Mouse (Mus musculus) naive thymus-derived CD4-positive, alpha-beta T cell, adult 2 months (primary cell): Measurements from ENCODE around the gene Brd2.
A peak's percentile ranks its signal among the peaks of the same experiment; 100 is the strongest.

Experiments used
- DNase-seq: peaks from one replicate; pipeline ENCODE4 v3.0.0-alpha.2; 2011; ENCODE audit warnings: low read depth

The Brd2 gene

GRCm38 (mm10) chr17:34131911-34132310 is 9.5 kb upstream of the Brd2 start:
- DNase-seq = no peak

GRCm38 (mm10) chr17:34130073-34130947 is 7.9 kb upstream of the Brd2 start:
- no peak for DNase-seq

DNA sequence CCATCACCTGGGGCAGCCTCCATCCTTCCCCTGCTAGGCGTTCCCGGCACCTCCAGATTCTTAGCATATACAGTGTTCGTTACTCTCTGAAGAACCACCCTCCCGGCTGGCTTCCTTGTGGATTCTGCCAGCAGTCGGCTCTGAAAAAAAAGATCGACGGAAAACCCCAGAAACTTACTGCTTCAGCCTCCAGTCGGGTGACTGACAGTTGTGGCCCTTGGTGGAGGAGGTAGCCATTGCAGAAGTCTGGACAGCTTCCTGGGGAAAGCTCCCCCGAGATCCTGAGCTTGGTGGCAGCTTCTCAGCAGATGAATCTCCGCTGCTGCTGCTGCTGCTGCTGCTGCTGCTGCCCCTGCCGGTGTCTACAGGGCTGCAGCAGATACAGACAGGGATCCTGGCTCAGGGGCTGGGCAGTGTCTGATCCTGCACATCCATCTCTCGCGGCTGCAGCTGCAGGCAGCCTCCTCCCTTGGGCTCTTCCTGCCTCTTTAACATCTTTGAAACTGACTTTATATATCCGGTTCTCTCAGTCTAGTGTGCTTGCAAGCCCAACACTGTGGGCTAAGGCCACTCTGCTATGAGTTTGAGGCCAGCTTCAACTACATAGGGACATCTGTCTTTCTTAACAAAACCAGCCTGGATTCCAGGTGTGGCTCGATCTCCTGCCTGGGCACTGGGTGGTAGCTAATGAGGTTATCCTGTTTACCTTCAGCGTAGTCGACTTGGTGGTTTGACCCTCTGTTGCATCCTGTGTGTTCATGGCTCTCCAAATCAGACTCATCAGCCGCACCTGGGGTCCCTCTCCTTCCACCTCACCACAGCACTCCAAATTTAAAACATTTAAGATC is 6.7 kb upstream of the Brd2 start:
- peak; percentile 70 for DNase-seq

GRCm38 (mm10) chr17:34128264-34128937 is 6.0 kb upstream of the Brd2 start:
- peak; percentile 75 for DNase-seq

- peak; percentile 81 for DNase-seq
These were observed 5.0 kb upstream of the Brd2 start for GRCm38 (mm10) chr17:34127475-34127874.

- no peak for DNase-seq
These were observed 4.5 kb upstream of the Brd2 start for GRCm38 (mm10) chr17:34126826-34127420.

DNA sequence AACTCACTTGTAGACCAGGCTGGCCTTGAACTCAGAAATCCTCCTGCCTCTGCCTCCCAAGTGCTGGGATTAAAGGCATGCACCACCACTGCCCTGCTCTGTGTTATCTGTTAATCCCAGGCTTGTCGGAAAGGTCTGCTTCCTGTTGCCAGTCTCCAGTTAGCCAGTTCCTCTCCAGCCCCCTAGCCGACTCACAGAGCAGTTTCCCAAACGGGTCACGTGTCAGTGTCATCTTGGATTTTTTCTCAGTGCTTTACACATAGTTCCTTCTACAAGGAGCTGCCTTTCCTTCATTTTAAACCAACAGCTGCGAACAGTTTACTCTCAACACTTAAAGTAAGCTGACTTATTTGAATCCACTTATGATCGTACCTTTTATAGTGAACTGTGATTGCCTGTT is 2.2 kb upstream of the Brd2 start:
- no peak for DNase-seq

DNA sequence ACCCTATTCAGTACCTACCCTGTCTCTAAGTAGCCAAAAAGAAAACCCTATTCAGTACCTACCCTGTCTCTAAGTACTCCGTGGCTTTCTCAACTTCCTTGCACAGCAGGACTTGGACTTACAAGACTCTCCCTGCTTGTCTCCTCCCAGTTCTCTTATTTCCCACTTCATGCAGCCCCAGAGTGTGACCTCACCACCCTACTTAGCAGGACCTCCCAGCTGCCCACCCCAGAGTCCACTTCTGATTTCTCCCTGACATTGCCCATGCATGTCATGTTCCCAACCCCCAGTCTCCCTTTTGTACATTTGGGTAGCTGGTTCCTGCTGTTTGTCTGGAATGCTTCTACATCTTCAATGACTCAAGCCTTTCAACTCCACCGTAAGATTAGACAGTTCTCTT is 1.1 kb upstream of the Brd2 start:
- no peak for DNase-seq

GRCm38 (mm10) chr17:34123111-34123510 is 677 bp upstream of the Brd2 start:
- no peak for DNase-seq

DNA sequence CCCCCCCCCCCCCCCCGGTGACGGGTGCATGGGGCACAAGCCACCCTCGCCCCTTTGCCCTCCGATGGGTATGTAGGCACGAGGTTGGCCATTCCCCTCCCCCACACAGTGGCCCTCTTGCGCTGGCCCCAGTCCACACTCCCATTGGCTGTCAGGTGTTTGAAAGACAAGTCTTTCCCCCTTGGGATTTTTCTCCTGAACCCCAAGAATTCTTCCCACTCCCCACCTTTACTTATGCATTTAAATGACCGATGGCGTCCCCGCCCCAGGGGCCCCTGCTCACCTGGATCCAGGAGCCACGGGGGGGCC is 601 bp downstream of the Brd2 start:
- DNase-seq = no peak

GRCm38 (mm10) chr17:34121172-34121878 is 1.1 kb downstream of the Brd2 start:
- DNase-seq = peak; percentile 76

GRCm38 (mm10) chr17:34120814-34121171 is 1.6 kb downstream of the Brd2 start:
- peak; percentile 79 for DNase-seq

DNA sequence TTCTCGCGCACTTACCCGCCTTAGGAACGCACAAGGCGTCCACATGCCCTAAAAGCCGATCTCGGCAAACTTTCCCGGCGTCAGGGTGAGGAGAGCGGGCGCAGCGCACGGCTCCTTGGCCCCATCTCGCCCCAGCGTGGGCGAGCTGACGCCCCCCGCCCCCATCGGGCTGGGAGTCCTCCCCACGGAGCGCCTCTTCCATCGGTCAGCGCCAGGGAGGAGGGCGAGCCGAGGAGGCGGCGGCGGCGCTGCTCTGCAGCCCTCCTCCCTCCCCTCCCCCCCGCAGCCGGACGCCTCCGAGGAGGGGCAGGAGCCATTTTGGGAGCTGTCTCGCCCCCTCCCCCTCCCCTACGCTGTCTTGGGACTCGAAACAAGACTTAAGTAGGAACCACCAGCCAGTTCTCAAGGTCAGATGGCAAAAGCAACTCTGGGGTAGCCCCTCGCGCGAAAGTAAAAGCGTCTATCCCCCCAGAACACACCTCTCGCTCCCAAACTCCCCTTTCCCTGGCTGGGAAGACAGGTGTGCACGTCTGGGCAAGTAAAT is 2.2 kb downstream of the Brd2 start:
- DNase-seq = peak; percentile 81

GRCm38 (mm10) chr17:34119249-34120179 is 2.9 kb downstream of the Brd2 start, which contains the start of gene H2-DMa:
TSS of gene H2-DMa (plus strand) at chr17:34119541.
- peak; percentile 99 for DNase-seq

DNA sequence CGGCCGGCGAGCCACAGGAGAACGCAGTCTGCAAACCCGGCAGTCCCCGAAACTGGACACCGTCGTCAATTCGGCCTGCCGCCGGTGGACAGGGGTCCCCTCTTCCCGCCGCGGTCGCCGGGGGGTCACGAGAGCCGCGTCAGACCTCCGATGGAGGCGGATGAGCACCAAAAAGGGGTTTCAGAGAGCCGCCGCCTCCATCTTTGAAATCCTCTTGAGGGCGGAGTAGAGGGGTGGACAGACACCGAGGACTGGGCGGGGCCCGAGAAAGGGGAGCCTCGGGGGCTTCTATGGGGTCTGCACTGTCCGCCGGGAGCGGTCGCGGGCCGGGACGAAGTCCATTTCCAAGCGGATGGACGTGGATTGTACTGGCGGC is 3.6 kb downstream of the Brd2 start:
- no peak for DNase-seq

DNA sequence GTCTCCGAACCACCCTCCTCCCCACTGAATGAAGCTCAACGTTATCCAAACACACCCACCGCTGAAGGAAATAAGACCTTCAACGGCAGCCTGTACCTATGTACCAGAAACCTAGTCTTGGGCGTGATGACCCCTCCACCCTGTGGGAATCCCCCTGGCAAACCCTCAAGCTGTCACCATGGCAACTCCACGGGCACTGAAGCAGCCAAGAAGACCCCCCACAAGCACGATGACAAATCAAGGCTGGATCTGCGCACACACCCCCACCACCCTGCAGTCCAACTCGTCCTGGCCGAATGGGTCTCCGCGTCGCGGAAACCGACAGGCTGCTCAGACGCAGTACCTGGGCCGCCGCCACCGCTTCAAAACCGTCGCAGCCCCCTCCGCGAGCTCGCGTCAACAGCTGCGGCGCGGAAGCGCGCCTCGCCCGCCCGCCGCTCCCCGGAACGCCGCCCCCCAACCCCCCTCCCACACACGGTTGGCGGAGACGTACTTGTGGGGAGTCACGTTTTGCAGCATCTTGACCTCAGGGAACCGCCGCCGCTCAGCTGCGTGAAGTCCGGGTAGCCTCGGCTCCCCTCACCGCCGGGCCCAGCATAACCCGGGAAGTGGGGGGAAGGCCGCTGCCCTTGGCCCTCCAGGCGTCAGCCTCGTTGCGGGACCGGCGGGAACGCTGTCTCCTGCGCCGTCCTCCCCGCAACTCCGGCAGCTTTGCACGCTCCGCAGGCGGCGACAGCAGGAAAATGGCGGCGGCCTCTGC is 4.1 kb downstream of the Brd2 start:
- peak; percentile 67 for DNase-seq

DNA sequence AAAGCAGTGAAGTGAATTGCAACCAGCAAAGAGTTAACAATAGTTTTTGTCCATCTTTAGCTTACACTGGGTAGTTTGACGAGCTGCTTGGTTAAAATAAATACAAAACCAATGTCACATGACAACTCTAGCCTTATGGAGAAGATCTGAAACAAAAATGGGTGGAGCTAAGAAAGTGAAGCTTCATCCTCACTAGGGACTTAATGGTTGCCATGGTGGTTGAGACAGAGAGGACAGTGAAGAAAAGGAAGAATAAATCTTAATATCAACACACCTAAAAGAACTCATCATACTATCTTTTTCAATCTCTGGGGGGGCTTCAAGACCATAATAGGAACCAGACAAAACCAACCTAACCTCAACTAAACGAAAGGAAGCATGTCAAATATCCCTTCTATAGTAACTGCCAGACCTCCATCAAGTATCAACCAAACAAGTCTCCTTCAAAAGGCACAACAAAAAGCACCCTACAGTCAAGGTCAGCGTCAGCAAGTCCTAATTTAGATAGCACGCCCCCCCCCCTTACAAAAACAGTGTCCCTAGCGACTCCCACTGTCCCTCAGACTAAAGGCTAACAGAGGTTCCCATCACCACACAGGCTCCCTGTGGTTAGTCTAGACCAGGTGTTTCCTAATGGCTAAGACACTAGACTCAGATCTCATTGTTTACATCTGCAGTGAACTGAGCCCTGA is 4.9 kb downstream of the Brd2 start:
- peak; percentile 70 for DNase-seq

GRCm38 (mm10) chr17:34116736-34117370 is 5.6 kb downstream of the Brd2 start:
- peak; percentile 37 for DNase-seq
